In genomic region chr6:144652876-144653275, GRCm38 (mm10) we compare ENCODE assay signal across 26 mouse cellular contexts.
DNase-seq lines count a peak whose midpoint lies in the region; ATAC-seq and TF ChIP-seq lines count a peak whose summit lies in the region.
"Had no signal": no experiment of that assay in that cellular context is flagged by ENCODE, and none has a peak within 500 bp of the region (broad histone marks: within the 10 kb centered on the region; RNA-seq: fewer than 3 reads in every experiment).

No protein-coding gene starts in this region.

- H3K36me3 ChIP-seq in stomach, embryonic 15.5 days, result no peaks in the 10 kb centered on the region
- H3K36me3 ChIP-seq in stomach, postnatal 0 days (ENCODE audit: control insufficient read depth, insufficient read depth, low read length), result no peaks in the 10 kb centered on the region
- H3K36me3 ChIP-seq in liver, embryonic 12.5 days, result no peaks in the 10 kb centered on the region
- H3K36me3 ChIP-seq in liver, postnatal 0 days (replicated peaks; ENCODE audit: insufficient read depth, low read length), result no peaks in the 10 kb centered on the region
- no peaks in the 10 kb centered on the region for H3K36me3 ChIP-seq in hindbrain, postnatal 0 days (ENCODE audit: insufficient read depth, low read length)
- H3K36me3 ChIP-seq in midbrain, embryonic 11.5 days (ENCODE audit: control insufficient read depth, insufficient read depth, low read length), result no peaks in the 10 kb centered on the region
- H3K36me3 ChIP-seq: embryonic facial prominence, embryonic 13.5 days; heart, embryonic 12.5 days; hindbrain, embryonic 13.5 days; limb, embryonic 10.5 days; limb, embryonic 15.5 days; midbrain, embryonic 12.5 days; neural tube, embryonic 12.5 days had no signal

- no peak for TF ChIP-seq CTCF in stomach, postnatal 0 days (IDR thresholded peaks at IDR 0.05; ENCODE audit: low read depth)
- TF ChIP-seq CTCF in liver, postnatal 0 days (IDR thresholded peaks at IDR 0.05; ENCODE audit: low read depth), result no peak
- TF ChIP-seq CTCF in hindbrain, postnatal 0 days (IDR thresholded peaks at IDR 0.05; ENCODE audit: low read depth), result no peak

- no peaks in the 10 kb centered on the region for H3K9me3 ChIP-seq in stomach, embryonic 15.5 days
- H3K9me3 ChIP-seq in stomach, postnatal 0 days (ENCODE audit: control insufficient read depth, low read length), result no peaks in the 10 kb centered on the region
- no peaks in the 10 kb centered on the region for H3K9me3 ChIP-seq in liver, embryonic 12.5 days (replicated peaks)
- no peaks in the 10 kb centered on the region for H3K9me3 ChIP-seq in liver, postnatal 0 days (ENCODE audit: low read length)
- no peaks in the 10 kb centered on the region for H3K9me3 ChIP-seq in hindbrain, postnatal 0 days (ENCODE audit: low read length)
- H3K9me3 ChIP-seq in midbrain, embryonic 11.5 days (ENCODE audit: control insufficient read depth, low read length), result no peaks in the 10 kb centered on the region
- H3K9me3 ChIP-seq: embryonic facial prominence, embryonic 13.5 days; heart, embryonic 12.5 days; hindbrain, embryonic 13.5 days; limb, embryonic 10.5 days; limb, embryonic 15.5 days; midbrain, embryonic 12.5 days; neural tube, embryonic 12.5 days had no signal

- H3K4me3 ChIP-seq in stomach, embryonic 15.5 days (replicated peaks), result no peak overlapping the region
- H3K4me3 ChIP-seq in stomach, postnatal 0 days (ENCODE audit: low read depth, low read length), result no peak overlapping the region
- H3K4me3 ChIP-seq in liver, embryonic 12.5 days, result no peak overlapping the region
- no peak overlapping the region for H3K4me3 ChIP-seq in liver, postnatal 0 days (ENCODE audit: low read depth, low read length)
- no peak overlapping the region for H3K4me3 ChIP-seq in hindbrain, postnatal 0 days (ENCODE audit: low read length)
- H3K4me3 ChIP-seq in midbrain, embryonic 11.5 days (ENCODE audit: low read depth, low read length), result no peak overlapping the region
- H3K4me3 ChIP-seq: embryonic facial prominence, embryonic 13.5 days; heart, adult 2 months; heart, embryonic 12.5 days; hindbrain, embryonic 13.5 days; limb, embryonic 10.5 days; limb, embryonic 15.5 days; midbrain, embryonic 12.5 days; myocyte; neural tube, embryonic 12.5 days had no signal

- DNase-seq in stomach, postnatal 0 days (ENCODE audit: low spot score), result no peak
- peak; percentile 45 for DNase-seq in liver, postnatal 0 days
- no peak for DNase-seq in hindbrain, postnatal 0 days (ENCODE audit: low spot score)
- DNase-seq in midbrain, embryonic 11.5 days (ENCODE audit: low spot score, missing footprints), result no peak
- DNase-seq: adrenal gland, postnatal 25 days; cerebellum, adult 18-20 months; cerebellum, postnatal 10 days; heart, adult 2 months; heart, postnatal 4 days; kidney, adult 2 months; kidney, postnatal 4 days; lung, postnatal 36 days; thymus, postnatal 14 days had no signal

- H3K27ac ChIP-seq in stomach, embryonic 15.5 days, result no peak overlapping the region
- H3K27ac ChIP-seq in stomach, postnatal 0 days (replicated peaks), result no peak overlapping the region
- H3K27ac ChIP-seq in liver, embryonic 12.5 days, result peak overlapping the region; percentile 45; the same call in 1 of the 2 replicates
- peak overlapping the region; percentile 76 for H3K27ac ChIP-seq in liver, postnatal 0 days (ENCODE audit: low read depth)
- H3K27ac ChIP-seq in hindbrain, postnatal 0 days, result no peak overlapping the region
- no peak overlapping the region for H3K27ac ChIP-seq in midbrain, embryonic 11.5 days (ENCODE audit: low read depth, low read length)
- H3K27ac ChIP-seq: embryonic facial prominence, embryonic 13.5 days; heart, adult 2 months; hindbrain, embryonic 13.5 days; limb, embryonic 10.5 days; limb, embryonic 15.5 days; midbrain, embryonic 12.5 days; neural tube, embryonic 12.5 days had no signal

- no peaks in the 10 kb centered on the region for H3K27me3 ChIP-seq in stomach, embryonic 15.5 days (replicated peaks)
- no peaks in the 10 kb centered on the region for H3K27me3 ChIP-seq in stomach, postnatal 0 days (ENCODE audit: control insufficient read depth, insufficient read depth, low read length)
- H3K27me3 ChIP-seq in liver, embryonic 12.5 days (replicated peaks), result no peaks in the 10 kb centered on the region
- H3K27me3 ChIP-seq in liver, postnatal 0 days (ENCODE audit: insufficient read depth, low read length), result no peaks in the 10 kb centered on the region
- H3K27me3 ChIP-seq in hindbrain, postnatal 0 days (ENCODE audit: insufficient read depth, low read length), result no peaks in the 10 kb centered on the region
- no peaks in the 10 kb centered on the region for H3K27me3 ChIP-seq in midbrain, embryonic 11.5 days (ENCODE audit: control insufficient read depth, insufficient read depth, low read length)
- H3K27me3 ChIP-seq: heart, embryonic 12.5 days; hindbrain, embryonic 13.5 days; limb, embryonic 15.5 days; neural tube, embryonic 12.5 days; Patski had no signal

- H3K4me2 ChIP-seq in stomach, embryonic 15.5 days, result no peak overlapping the region
- H3K4me2 ChIP-seq in stomach, postnatal 0 days (replicated peaks; ENCODE audit: low read depth), result no peak overlapping the region
- no peak overlapping the region for H3K4me2 ChIP-seq in liver, embryonic 12.5 days
- H3K4me2 ChIP-seq in liver, postnatal 0 days (ENCODE audit: low read depth, low read length), result no peak overlapping the region; the same call in 1 of the 2 replicates
- no peak overlapping the region for H3K4me2 ChIP-seq in hindbrain, postnatal 0 days (ENCODE audit: low read depth, low read length)
- H3K4me2 ChIP-seq in midbrain, embryonic 11.5 days, result no peak overlapping the region
- H3K4me2 ChIP-seq: embryonic facial prominence, embryonic 13.5 days; heart, embryonic 12.5 days; hindbrain, embryonic 13.5 days; limb, embryonic 15.5 days; midbrain, embryonic 12.5 days; neural tube, embryonic 12.5 days had no signal

- ATAC-seq in stomach, embryonic 15.5 days (ENCODE audit: insufficient read depth, low FRiP score, low read depth), result peak; percentile 22; the same call in 1 of the 2 replicates
- no peak for ATAC-seq in stomach, postnatal 0 days (ENCODE audit: low FRiP score, low TSS enrichment)
- peak; percentile 60 for ATAC-seq in liver, embryonic 12.5 days
- peak; percentile 93 for ATAC-seq in liver, postnatal 0 days
- no peak for ATAC-seq in hindbrain, postnatal 0 days
- no peak for ATAC-seq in cerebellum, adult (ENCODE audit: insufficient number of reproducible peaks, low FRiP score, low TSS enrichment)
- no peak for ATAC-seq in midbrain, embryonic 11.5 days (ENCODE audit: low FRiP score)
- ATAC-seq: forebrain, embryonic 16.5 days; Patski had no signal

- 72% methylated on average over 5 of the region's 5 CpGs for WGBS in stomach, embryonic 15.5 days
- 54% methylated on average over 5 of the region's 5 CpGs for WGBS in stomach, postnatal 0 days
- WGBS in liver, embryonic 12.5 days (ENCODE audit: insufficient replicate concordance), result 66% methylated on average over 5 of the region's 5 CpGs
- WGBS in liver, postnatal 0 days (ENCODE audit: insufficient replicate concordance), result 50% methylated on average over 5 of the region's 5 CpGs
- 79% methylated on average over 5 of the region's 5 CpGs for WGBS in hindbrain, postnatal 0 days
- 67% methylated on average over 5 of the region's 5 CpGs for WGBS in midbrain, embryonic 11.5 days

- no peak overlapping the region for H3K9ac ChIP-seq in stomach, embryonic 15.5 days
- no peak overlapping the region for H3K9ac ChIP-seq in stomach, postnatal 0 days (ENCODE audit: low read length)
- H3K9ac ChIP-seq in liver, embryonic 12.5 days, result no peak overlapping the region
- no peak overlapping the region for H3K9ac ChIP-seq in liver, postnatal 0 days (replicated peaks)
- no peak overlapping the region for H3K9ac ChIP-seq in hindbrain, postnatal 0 days (replicated peaks; ENCODE audit: low read length)
- H3K9ac ChIP-seq in midbrain, embryonic 11.5 days (ENCODE audit: low read length), result no peak overlapping the region
- H3K9ac ChIP-seq: embryonic facial prominence, embryonic 13.5 days; heart, embryonic 12.5 days; hindbrain, embryonic 13.5 days; limb, embryonic 15.5 days; midbrain, embryonic 12.5 days; neural tube, embryonic 12.5 days had no signal

- no peaks in the 10 kb centered on the region for H3K4me1 ChIP-seq in stomach, embryonic 15.5 days
- no peaks in the 10 kb centered on the region; the same call in 1 of the 2 replicates for H3K4me1 ChIP-seq in stomach, postnatal 0 days (replicated peaks; ENCODE audit: control insufficient read depth, insufficient read depth)
- H3K4me1 ChIP-seq in liver, embryonic 12.5 days, result no peaks in the 10 kb centered on the region; the same call in 1 of the 2 replicates
- peaks cover 10% of the 10 kb centered on the region for H3K4me1 ChIP-seq in liver, postnatal 0 days (ENCODE audit: insufficient read depth)
- no peaks in the 10 kb centered on the region for H3K4me1 ChIP-seq in hindbrain, postnatal 0 days (ENCODE audit: insufficient read depth, low read length)
- H3K4me1 ChIP-seq in midbrain, embryonic 11.5 days (ENCODE audit: control insufficient read depth, insufficient read depth, low read length), result peaks cover 11% of the 10 kb centered on the region
- H3K4me1 ChIP-seq: embryonic facial prominence, embryonic 13.5 days had no signal

- TF ChIP-seq EP300 in stomach, postnatal 0 days (optimal IDR thresholded peaks at IDR 0.05), result no peak
- TF ChIP-seq EP300 in liver, postnatal 0 days (IDR thresholded peaks at IDR 0.05; ENCODE audit: low read depth), result no peak

Comparison
In these comparisons a context has a peak if more than half of its experiments do, and no peak if none do; other contexts are left out.
1. ATAC-seq: peak in stomach, embryonic 15.5 days (single experiment), liver, embryonic 12.5 days (single experiment) and liver, postnatal 0 days (single experiment); none in stomach, postnatal 0 days (single experiment), hindbrain, postnatal 0 days (single experiment), cerebellum, adult (single experiment) and midbrain, embryonic 11.5 days (single experiment).
2. H3K27ac ChIP-seq: peak in liver, embryonic 12.5 days (single experiment) and liver, postnatal 0 days (single experiment); none in stomach, embryonic 15.5 days (single experiment), stomach, postnatal 0 days (single experiment), hindbrain, postnatal 0 days (single experiment) and midbrain, embryonic 11.5 days (single experiment).